Mouse (Mus musculus) myocyte (in vitro differentiated cells): Measurements from ENCODE around the gene Gm42674. TPM values are rescaled to one million over a fixed set of nuclear protein-coding genes. Genes with fewer than 3 reads are reported as not detected.
A peak's percentile ranks its signal among the peaks of the same experiment; 100 is the strongest.

ENCODE experiments used
- H3K27me3 ChIP-seq: one replicate; pipeline ENCODE4 v1.6.1; 2011; ENCODE audit not compliant: control insufficient read depth, insufficient read depth, insufficient read length
- H3K36me3 ChIP-seq: one replicate; pipeline ENCODE4 v1.6.1; 2011; ENCODE audit not compliant: control insufficient read depth, insufficient read depth
- H3K4me2 ChIP-seq: one replicate; pipeline ENCODE4 v1.6.1; 2011; ENCODE audit warnings: low read depth, control low read depth
- H3K4me3 ChIP-seq: one replicate; pipeline ENCODE4 v1.5.1; 2011; ENCODE audit warnings: mild to moderate bottlenecking, control low read depth, moderate library complexity
- H3K79me2 ChIP-seq: one replicate; pipeline ENCODE4 v1.6.1; 2011; ENCODE audit not compliant: control insufficient read depth, insufficient read depth
- H3ac ChIP-seq: one replicate; pipeline ENCODE4 v1.6.1; 2011; ENCODE audit not compliant: control insufficient read depth, insufficient read length
- CEBPB ChIP-seq: IDR thresholded peaks from 2 replicates; pipeline ENCODE4 v1.6.1; 2011; ENCODE audit warnings: mild to moderate bottlenecking, moderate library complexity; ENCODE audit not compliant: poor library complexity, insufficient read depth, severe bottlenecking
- E2F4 ChIP-seq: IDR thresholded peaks from one replicate; pipeline ENCODE4 v1.6.1; 2011; ENCODE audit warnings: mild to moderate bottlenecking, control low read depth, moderate library complexity; ENCODE audit not compliant: insufficient read depth
- MAX ChIP-seq: IDR thresholded peaks from one replicate; pipeline ENCODE4 v1.6.1; 2011; ENCODE audit warnings: low read depth, mild to moderate bottlenecking, control low read depth
- MYOD1 ChIP-seq, 3 experiments: IDR thresholded peaks; one replicate each; pipeline ENCODE4 v1.6.1; 2011; ENCODE audit warnings: control low read depth in 2 of 3, low read depth in 2 of 3, mild to moderate bottlenecking in 2 of 3, moderate library complexity in 1 of 3; ENCODE audit not compliant: insufficient read length in 2 of 3, control insufficient read depth in 1 of 3
- MYOG ChIP-seq, 3 experiments: IDR thresholded peaks; one replicate each; pipeline ENCODE4 v1.6.1; 2011; ENCODE audit warnings: control low read depth in 2 of 3, low read depth in 2 of 3, mild to moderate bottlenecking in 2 of 3; ENCODE audit not compliant: insufficient read length in 2 of 3, control insufficient read depth in 1 of 3, insufficient read depth in 1 of 3
- POLR2A ChIP-seq: IDR thresholded peaks from one replicate; pipeline ENCODE4 v1.6.1; 2011; ENCODE audit warnings: low read depth, mild to moderate bottlenecking, control low read depth, moderate library complexity; ENCODE audit not compliant: insufficient read length
- POLR2AphosphoS2 ChIP-seq: IDR thresholded peaks from one replicate; pipeline ENCODE4 v1.6.1; 2011; ENCODE audit warnings: low read depth, control low read depth; ENCODE audit not compliant: insufficient read length
- REST ChIP-seq: IDR thresholded peaks from one replicate; pipeline ENCODE4 v1.6.1; 2011; ENCODE audit warnings: mild to moderate bottlenecking, control low read depth, moderate library complexity; ENCODE audit not compliant: insufficient read depth, insufficient read length
- SRF ChIP-seq: IDR thresholded peaks from one replicate; pipeline ENCODE4 v1.6.1; 2011; ENCODE audit warnings: low read depth; ENCODE audit not compliant: control insufficient read depth, insufficient read length
- TCF12 ChIP-seq: IDR thresholded peaks from one replicate; pipeline ENCODE4 v1.6.1; 2011; ENCODE audit warnings: mild to moderate bottlenecking, control low read depth; ENCODE audit not compliant: poor library complexity, insufficient read depth, severe bottlenecking
- TCF3 ChIP-seq: IDR thresholded peaks from one replicate; pipeline ENCODE4 v1.6.1; 2011; ENCODE audit warnings: low read depth, control low read depth; ENCODE audit not compliant: insufficient read length
- USF1 ChIP-seq: IDR thresholded peaks from one replicate; pipeline ENCODE4 v1.6.1; 2011; ENCODE audit warnings: low read depth, mild to moderate bottlenecking, control low read depth, moderate library complexity
- polyA plus RNA-seq: library from polyadenylated mRNA; unstranded; fragments of >200 nt; fragmentation: generic; extraction: Trizol; gene quantifications from one replicate; pipeline ENCODE4 v1.2.1, GENCODE M21; 2012; ENCODE audit warnings: missing spikeins

Gm42674 gene
- polyA plus RNA-seq, 1 experiment, result 0.89 TPM

GRCm38 (mm10) chr3:90574691-90575090 is 27.0 kb upstream of the Gm42674 start:
- no peaks in the 10 kb centered on the region for H3K36me3 ChIP-seq
- H3K4me2 ChIP-seq, result peak overlapping the region; percentile 63
- no peaks in the 10 kb centered on the region for H3K27me3 ChIP-seq
- H3ac ChIP-seq, result no peak overlapping the region
- TF ChIP-seq MYOD1 (IDR thresholded peaks at IDR 0.05; ENCODE audit: control insufficient read depth in 1 of 3, insufficient read length in 2 of 3, low read depth in 2 of 3) (no peak), REST (no peak)
- H3K79me2 ChIP-seq, result no peaks in the 10 kb centered on the region
- H3K4me3 ChIP-seq, result no peak overlapping the region

DNA sequence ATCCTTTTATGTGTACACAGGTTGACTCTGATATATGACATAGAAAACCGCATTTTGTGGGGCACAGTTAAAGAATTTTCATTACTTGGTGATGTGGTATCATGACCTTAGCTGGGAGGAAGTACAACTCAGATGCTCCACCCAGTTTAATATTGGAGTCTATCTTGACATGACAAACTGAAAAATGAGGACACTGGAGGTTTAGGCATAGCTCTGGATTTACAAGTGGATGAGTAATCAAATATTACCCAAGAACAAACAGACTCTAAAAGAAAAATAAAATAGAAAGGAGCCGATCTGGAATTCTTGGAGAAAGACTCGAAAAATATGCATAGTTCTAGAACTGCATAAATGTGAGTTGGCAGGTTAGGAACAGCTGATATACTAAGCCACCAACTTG is 26.4 kb upstream of the Gm42674 start:
- Histone ChIP-seq H3K36me3 (no peaks in the 10 kb centered on the region), H3ac (no peak overlapping the region), H3K4me2 (peak overlapping the region; percentile 63), H3K79me2 (no peaks in the 10 kb centered on the region), H3K4me3 (no peak overlapping the region), H3K27me3 (no peaks in the 10 kb centered on the region)
- TF ChIP-seq TCF3, result no peak
- TF ChIP-seq TCF12, result no peak
- no peak for TF ChIP-seq MYOD1 (IDR thresholded peaks at IDR 0.05; ENCODE audit: control insufficient read depth in 1 of 3, insufficient read length in 2 of 3, low read depth in 2 of 3)
- peak; percentile 50; the same call in 1 of the 2 replicates for TF ChIP-seq CEBPB

DNA sequence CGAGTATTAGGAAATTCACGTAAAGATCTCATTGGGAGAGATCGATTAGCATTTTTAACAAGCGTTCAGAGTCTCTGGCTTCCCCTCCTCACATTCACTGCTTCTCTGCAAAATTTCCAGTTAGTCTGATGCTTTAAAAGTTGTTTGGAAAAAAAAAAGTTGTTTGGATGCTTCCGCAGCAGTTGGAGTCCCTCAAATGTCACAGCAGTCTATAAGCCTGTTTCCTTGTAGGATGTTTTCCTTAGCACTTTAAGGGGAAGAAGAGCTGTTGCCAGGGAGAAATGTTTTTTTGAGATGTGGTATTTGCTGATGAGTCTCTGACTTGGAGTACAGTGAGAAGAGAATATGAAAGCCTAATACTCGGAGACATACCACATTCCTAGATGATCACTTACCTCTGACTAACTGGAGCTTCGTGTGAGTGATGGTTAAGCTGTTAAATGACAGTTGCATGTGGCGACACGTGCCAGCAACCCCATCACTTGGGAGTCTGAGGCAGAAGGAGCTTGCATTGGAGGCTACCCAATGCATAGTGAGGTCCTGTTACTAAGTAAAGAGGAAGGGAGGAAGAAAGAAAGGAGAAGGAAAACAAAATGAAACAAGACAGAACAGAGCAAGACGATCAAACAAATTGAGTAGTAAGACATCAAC is 25.2 kb upstream of the Gm42674 start:
- H3K4me3 ChIP-seq, result no peak overlapping the region
- peak overlapping the region; percentile 3 for H3K4me2 ChIP-seq
- H3K36me3 ChIP-seq, result no peaks in the 10 kb centered on the region
- no peaks in the 10 kb centered on the region for H3K27me3 ChIP-seq
- no peak overlapping the region for H3ac ChIP-seq
- no peak for TF ChIP-seq MAX
- TF ChIP-seq SRF, result no peak
- TF ChIP-seq E2F4, result no peak
- TF ChIP-seq REST, result no peak
- no peak for TF ChIP-seq MYOG (IDR thresholded peaks at IDR 0.05; ENCODE audit: control insufficient read depth in 1 of 3, insufficient read depth in 1 of 3, insufficient read length in 2 of 3, low read depth in 2 of 3)
- no peak for TF ChIP-seq CEBPB
- no peak for TF ChIP-seq POLR2AphosphoS2
- no peak for TF ChIP-seq POLR2A
- TF ChIP-seq TCF3, result no peak
- TF ChIP-seq USF1, result no peak
- TF ChIP-seq MYOD1 (IDR thresholded peaks at IDR 0.05; ENCODE audit: control insufficient read depth in 1 of 3, insufficient read length in 2 of 3, low read depth in 2 of 3), result no peak
- no peak for TF ChIP-seq TCF12
- H3K79me2 ChIP-seq, result no peaks in the 10 kb centered on the region

- no peak overlapping the region for H3K4me3 ChIP-seq
- H3ac ChIP-seq, result no peak overlapping the region
- H3K79me2 ChIP-seq, result no peaks in the 10 kb centered on the region
- no peaks in the 10 kb centered on the region for H3K36me3 ChIP-seq
- TF ChIP-seq SRF (no peak), TCF12 (no peak)
- no peak overlapping the region for H3K4me2 ChIP-seq
- H3K27me3 ChIP-seq, result no peaks in the 10 kb centered on the region
Measured at GRCm38 (mm10) chr3:90579433-90579832, 22.3 kb upstream of the Gm42674 start.

- H3K4me2 ChIP-seq, result no peak overlapping the region
- no peaks in the 10 kb centered on the region for H3K27me3 ChIP-seq
- H3K4me3 ChIP-seq, result no peak overlapping the region
- no peaks in the 10 kb centered on the region for H3K36me3 ChIP-seq
- no peak for TF ChIP-seq MAX
- TF ChIP-seq E2F4, result no peak
- no peak for TF ChIP-seq MYOG (IDR thresholded peaks at IDR 0.05; ENCODE audit: control insufficient read depth in 1 of 3, insufficient read depth in 1 of 3, insufficient read length in 2 of 3, low read depth in 2 of 3)
- TF ChIP-seq MYOD1 (IDR thresholded peaks at IDR 0.05; ENCODE audit: control insufficient read depth in 1 of 3, insufficient read length in 2 of 3, low read depth in 2 of 3), result no peak
- no peak for TF ChIP-seq REST
- no peak for TF ChIP-seq TCF3
- TF ChIP-seq TCF12, result no peak
- no peak for TF ChIP-seq CEBPB
- no peak for TF ChIP-seq USF1
- no peak for TF ChIP-seq POLR2AphosphoS2
- no peak for TF ChIP-seq SRF
- no peak for TF ChIP-seq POLR2A
- H3K79me2 ChIP-seq, result no peaks in the 10 kb centered on the region
- no peak overlapping the region for H3ac ChIP-seq
Measured at GRCm38 (mm10) chr3:90581141-90581540, 20.6 kb upstream of the Gm42674 start.
